Mouse (Mus musculus): ENCODE results near the gene Lmna.

Gene Lmna

DNA sequence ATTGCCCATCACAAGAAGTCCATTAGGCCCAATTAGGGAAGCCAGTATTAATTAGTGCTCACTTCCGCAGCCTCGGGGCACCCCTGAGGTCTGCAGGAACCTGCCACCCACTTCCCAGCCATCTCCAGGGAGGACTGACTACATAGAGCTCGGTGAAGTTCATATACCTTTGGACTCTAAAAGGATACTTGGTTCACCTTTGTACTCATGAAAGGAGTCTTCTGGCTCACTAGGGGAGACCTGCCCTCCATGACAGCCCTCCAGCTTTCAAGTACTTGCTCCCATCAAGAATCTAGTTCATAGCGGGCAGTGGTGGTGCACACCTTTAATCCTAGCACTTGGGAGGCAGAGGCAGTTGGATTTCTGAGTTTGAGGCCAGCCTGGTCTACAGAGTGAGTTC lies 8.7 kb upstream of the Lmna start:
- no peak for DNase-seq

- no peak for DNase-seq
Observed at GRCm38 (mm10) chr3:88516407-88516806, 6.7 kb upstream of the Lmna start.

DNA sequence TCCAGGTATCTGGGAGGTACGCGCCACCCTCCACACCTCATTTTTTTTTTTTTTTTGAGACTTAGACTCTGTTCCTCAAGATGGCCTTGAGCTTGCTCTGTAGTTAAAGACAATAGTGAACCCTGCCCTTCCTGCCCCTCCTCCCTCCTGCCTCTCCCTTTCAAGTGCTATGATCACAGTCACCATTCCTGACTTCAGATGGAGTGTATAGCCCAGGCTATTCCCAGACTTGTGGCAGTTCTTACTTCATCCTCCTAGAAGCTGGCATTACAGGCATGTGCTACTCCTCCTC lies 5.3 kb upstream of the Lmna start:
- no peak for DNase-seq

DNA sequence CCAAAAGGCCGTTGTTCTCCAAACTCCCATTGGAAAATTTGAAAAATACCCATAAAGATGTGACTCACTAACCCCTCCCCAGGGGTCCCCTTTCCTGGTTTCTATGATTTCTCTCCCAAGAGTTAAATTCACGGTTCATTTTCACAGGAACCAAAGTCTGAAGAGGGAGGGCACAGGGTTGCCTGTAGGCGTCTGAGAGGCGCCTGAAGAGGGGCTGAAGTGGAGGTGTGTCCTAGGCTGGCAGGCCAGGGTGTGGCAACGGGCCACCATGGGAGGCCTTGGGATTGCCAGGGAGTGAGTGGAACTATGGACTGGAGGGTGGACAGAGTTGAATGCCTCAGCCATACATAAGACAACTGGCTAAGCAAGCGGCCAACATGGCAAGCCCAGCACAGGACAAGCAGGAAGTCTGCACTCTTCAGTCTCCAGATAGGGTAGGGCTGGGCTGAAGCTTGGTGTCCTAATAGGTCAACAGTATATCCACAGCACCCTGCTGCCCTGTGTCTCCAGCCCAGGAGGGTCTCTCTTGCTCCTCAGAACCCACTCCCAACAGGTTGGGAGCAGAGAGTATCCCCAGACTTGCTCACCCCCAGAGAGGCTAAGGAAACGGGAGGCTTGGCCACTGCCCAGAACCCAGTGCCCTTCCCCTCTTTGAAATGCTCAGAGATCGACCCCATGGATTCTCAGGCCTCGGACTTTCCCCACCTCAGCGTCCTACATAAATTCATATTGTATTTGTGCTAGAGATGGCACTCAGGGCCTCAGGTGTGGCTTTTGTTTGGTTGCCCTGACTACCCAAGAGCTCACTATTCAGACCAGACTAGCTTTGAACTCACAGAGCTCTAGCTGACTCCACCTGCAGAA lies 4.7 kb upstream of the Lmna start:
- DNase-seq: no peak

GRCm38 (mm10) chr3:88513546-88514115 lies 3.9 kb upstream of the Lmna start:
- DNase-seq: no peak

- DNase-seq: no peak
Observed at GRCm38 (mm10) chr3:88512896-88513545, 3.3 kb upstream of the Lmna start.

DNA sequence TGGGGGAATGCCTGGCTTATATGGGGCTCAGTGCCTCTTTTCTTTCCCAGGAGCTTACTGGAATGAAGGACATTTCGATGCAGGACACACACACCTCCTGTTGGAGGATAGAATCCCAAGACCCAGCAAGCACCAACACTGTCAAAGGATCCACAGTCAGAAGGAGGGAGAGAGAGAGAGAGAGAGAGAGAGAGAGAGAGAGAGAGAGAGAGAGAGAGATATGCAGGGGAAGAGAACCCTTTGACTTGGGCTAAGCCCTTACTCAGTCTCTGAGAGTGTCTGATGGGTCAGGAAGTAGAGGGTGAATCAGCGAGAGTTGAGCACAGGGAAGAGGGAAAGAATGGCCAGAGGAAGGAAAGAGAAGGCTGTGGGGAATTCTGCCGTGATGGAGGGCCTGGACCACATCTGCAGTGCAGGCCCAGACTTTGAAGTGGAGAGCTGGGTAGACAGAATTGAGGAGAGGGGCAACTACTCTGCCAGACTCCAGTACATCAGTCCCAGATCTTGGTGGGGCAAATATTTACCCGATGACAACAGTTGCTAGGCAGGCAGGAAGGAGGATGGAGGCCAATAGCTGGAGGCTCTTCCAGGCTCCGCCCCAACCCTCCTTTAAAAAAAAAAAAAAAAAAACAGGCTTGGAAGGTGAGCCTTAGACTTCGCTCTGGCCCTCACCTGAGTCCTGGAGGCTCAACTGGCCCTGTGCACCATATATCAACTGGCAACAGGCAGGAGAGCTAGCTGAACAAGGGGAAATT lies 2.6 kb upstream of the Lmna start:
- DNase-seq: no peak

- no peak for DNase-seq
Observed at GRCm38 (mm10) chr3:88511559-88511958, 1.8 kb upstream of the Lmna start.

DNA sequence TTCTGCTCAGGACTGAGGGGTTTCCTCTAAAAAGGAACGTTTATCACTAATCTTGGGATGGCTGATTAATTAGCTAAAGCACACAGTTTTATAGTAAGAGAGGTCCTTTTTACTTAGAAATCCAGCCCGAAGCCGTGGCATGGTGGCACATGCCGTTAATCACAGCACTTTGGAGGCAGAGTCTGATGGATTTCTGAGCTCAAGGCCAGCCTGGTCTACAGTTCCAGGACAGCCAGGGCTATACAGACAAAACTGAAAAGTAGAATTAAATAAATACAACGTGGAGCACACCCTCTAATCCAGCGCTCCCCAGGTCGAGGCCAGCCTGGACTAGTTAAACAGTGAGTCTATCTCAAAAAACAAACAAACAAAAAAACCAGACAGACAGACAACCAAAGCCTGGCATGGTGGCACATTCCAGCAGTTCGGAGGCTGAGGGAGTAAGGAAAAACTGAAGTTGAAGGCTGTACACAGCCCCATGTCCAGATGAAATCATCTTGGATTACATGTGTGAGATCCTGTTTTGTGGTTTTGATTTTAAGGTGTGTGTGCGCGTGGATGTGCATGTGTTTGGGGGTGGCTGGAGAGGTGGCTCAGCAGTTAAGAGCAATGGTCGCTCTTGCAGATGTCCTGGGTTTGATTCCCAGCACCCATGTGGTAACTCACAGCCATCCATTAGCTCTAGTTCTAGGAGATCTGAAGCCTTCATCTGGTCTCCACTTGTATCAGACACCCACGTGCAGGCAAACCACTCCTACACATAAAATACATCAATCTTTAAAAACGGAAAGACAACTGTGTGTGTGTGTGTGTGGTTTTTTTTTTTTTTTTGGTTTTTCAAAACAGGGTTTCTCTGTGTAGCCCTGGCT lies 899 bp upstream of the Lmna start:
- no peak for DNase-seq

DNA sequence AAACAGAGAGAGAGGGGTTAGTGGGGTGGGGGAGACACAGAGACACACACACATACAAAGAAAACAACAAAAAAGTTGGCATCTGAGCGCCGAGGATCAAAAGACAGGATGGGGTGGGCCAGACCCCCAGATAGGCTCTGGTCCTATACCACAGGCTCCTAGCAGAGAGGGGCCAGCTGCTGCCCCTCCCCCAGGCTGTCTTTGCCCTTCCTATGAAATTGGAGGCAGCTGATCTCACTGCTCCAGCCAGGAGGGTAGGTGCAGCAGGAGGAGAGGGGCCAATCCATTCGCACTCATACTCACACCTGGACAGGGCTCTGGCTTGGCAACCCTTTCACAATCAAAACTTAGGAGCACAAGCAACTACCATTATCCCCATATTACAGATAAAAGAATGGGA lies 506 bp downstream of the Lmna start:
- DNase-seq: no peak

DNA sequence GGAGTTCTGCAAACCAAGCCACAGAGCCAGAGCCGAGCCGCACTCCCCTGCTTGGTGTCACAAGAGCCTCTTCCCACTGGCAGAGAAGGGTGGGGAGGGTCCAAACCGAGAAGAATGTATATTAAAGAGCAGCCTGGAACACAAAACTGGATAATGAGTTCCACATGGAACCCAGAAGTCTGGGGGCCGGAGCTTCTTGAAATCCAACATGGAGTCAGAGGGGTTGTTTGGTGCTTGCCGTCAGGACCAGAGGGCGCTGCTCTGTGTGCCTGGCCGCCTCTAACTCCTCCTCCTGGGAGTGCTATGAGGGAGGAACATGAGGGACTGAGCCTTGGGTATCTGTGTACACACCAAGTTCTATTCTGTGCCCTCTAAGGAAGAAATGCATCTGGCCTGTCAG lies 4.0 kb downstream of the Lmna start:
- no peak for DNase-seq

DNA sequence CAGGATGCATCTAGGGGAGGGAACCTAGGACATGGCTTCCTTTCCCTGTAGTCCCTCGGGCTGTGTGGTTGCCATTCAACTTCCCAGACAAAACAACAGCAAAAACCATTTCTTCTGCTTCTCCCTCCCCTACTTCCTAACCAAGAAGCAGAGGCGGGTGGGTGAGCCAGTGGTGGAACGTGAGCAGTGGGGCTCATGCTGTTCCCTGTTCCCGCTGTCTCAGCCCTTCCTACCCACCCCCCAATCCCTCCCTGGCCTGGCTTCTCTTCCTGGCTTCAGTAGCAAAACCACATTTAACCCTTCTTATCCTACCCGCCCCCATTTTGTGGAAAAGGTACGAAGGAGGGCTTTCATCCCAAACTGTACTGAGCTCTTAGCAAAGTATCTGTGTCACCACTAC lies 4.7 kb downstream of the Lmna start:
- DNase-seq: no peak

- no peak for DNase-seq
Observed at GRCm38 (mm10) chr3:88503881-88504746, 5.6 kb downstream of the Lmna start.

DNA sequence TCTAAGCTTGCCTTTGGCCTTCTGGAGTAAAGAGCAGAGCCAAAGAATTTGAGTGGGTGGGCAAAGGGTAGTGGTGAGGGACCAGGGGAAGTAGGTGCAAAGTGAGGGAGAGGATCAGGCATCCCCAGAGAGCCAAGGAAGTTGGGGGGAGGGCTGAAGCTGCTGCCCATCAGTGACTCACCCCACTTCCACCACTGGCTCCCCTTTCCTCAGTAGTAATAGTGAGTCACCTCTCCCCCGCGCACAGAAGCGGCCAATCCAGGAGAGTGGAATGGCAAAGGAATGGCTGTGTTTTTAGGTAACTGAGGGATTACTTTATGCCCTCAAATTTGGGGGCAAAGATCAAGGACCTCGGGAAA lies 6.3 kb downstream of the Lmna start:
- no peak for DNase-seq

GRCm38 (mm10) chr3:88502641-88503504 lies 6.9 kb downstream of the Lmna start:
- DNase-seq: peak; percentile 91

DNA sequence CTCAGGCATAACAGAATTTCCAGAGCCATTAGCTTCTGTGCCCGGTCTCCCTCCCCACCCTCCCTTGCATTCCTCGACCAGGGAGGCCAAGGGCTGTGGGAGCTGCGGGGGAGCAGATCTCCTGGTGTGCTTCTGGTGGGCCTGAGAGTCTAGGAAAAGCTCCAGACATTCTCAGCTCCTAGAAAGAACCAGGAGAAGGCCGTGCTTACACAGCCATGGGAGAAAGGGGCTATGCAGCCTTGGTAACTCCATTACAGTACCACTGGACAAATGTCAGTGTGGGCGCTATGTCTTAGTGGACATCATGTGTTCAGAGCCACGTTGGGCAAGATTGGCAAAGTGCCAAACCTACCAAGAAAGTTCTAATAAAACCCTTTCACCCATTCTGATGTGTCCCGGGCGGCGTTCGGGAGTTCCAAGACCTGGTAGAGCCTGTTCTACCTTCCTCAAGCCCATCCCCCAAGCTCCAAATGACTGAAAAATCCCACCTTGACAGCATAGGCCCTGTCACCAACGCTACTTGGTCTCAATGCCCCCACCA lies 7.7 kb downstream of the Lmna start:
- no peak for DNase-seq

DNA sequence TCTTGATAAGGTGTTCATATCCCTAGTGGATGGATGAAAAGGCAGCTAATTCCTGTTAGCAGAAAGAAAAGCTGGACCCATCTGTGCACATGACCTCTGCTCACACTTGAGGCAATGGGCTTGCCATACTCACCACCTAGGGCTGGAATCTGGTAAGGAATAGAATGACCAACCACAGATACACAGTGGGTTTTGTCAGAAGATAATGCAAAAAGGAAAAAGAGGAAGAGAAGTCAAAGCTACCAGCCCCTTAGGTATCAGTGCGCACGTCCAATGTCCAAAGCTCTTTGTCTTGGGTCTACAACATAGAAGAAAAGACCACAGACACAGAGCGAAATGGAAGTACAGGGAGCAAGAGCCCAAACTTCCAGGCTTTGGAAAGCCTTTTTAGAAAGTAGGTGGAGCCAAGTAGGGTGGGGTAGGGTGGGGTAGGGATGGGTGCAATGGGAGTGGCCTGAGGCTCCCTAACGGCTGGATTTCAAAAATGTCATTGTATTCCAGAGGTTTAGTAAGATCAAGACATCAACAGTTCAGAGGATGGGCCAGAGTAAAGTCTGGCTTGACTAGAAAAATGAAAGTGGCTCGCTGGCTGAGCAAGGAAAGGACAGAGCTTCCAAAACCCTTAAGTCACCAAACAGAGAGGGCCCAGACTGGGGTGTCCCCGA lies 8.3 kb downstream of the Lmna start:
- DNase-seq: no peak

- no peak for DNase-seq
Observed at GRCm38 (mm10) chr3:88500655-88501365, 8.9 kb downstream of the Lmna start.

DNA sequence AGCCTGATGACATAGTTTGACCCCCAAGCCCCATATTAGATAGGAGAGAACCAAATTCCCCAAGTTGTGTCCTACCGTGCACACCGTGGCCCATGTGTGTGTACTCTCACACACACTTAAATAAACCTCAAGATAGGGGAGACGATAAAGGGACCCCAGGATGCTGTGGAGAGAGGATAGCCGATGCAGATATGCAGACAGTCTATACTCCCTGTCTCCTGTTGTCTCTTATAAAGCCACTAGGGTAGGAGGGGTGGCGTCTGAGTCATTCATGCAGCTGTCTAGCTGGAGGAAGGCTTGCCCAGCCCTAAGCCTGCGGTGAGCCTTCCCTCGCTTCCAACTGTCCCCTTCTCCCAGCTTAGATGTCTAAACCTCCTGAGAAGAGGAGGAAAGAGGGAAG lies 9.7 kb downstream of the Lmna start:
- no peak for DNase-seq
